24 mouse cellular contexts compared by ENCODE assay signal in genomic region chr2:132973346-132973745, GRCm38 (mm10). TPM values are rescaled to one million over a fixed set of nuclear protein-coding genes. Genes with fewer than 3 reads are reported as not detected.
DNase-seq lines count a peak whose midpoint lies in the region; ATAC-seq and TF ChIP-seq lines count a peak whose summit lies in the region.
"Had no signal": no experiment of that assay in that cellular context is flagged by ENCODE, and none has a peak within 500 bp of the region (broad histone marks: within the 10 kb centered on the region; RNA-seq: fewer than 3 reads in every experiment).

No protein-coding gene starts in this region.

- no peaks in the 10 kb centered on the region for H3K27me3 ChIP-seq in lung, embryonic 14.5 days (ENCODE audit: insufficient read depth, low read length)
- H3K27me3 ChIP-seq in intestine, embryonic 15.5 days (replicated peaks) = no peaks in the 10 kb centered on the region
- H3K27me3 ChIP-seq in intestine, postnatal 0 days (replicated peaks; ENCODE audit: control insufficient read depth, insufficient read depth, low read length) = no peaks in the 10 kb centered on the region
- no peaks in the 10 kb centered on the region for H3K27me3 ChIP-seq in thymus, adult 2 months (ENCODE audit: control insufficient read depth, insufficient read depth, low read length)
- H3K27me3 ChIP-seq: forebrain, embryonic 13.5 days; forebrain, embryonic 15.5 days; Patski had no signal

- DNase-seq in lung, embryonic 14.5 days = no peak
- no peak for DNase-seq in lung, postnatal 10 days
- DNase-seq in ES-CJ7 (ENCODE audit: low read depth, low spot score) = peak; percentile 7
- DNase-seq in urinary bladder, adult 2 months (ENCODE audit: low spot score) = no peak
- DNase-seq in thymus, adult 2 months = no peak
- DNase-seq: adrenal gland, adult 8-10 months; adrenal gland, postnatal 14 days; adrenal gland, postnatal 36 days; cerebellum, adult 11-12 months; cerebellum, adult 2 months; cerebellum, adult 9-10 months; cerebellum, postnatal 10 days; cerebellum, postnatal 25 days; forebrain, postnatal 0 days had no signal

- H3K36me3 ChIP-seq in lung, embryonic 14.5 days (ENCODE audit: insufficient read depth) = no peaks in the 10 kb centered on the region
- no peaks in the 10 kb centered on the region for H3K36me3 ChIP-seq in intestine, embryonic 15.5 days
- H3K36me3 ChIP-seq in intestine, postnatal 0 days (ENCODE audit: control insufficient read depth, insufficient read depth) = no peaks in the 10 kb centered on the region
- H3K36me3 ChIP-seq in thymus, adult 2 months (ENCODE audit: control insufficient read depth, insufficient read depth, low read length) = no peaks in the 10 kb centered on the region
- H3K36me3 ChIP-seq: forebrain, embryonic 15.5 days; G1E had no signal

- no peaks in the 10 kb centered on the region for H3K4me1 ChIP-seq in lung, embryonic 14.5 days (ENCODE audit: insufficient read depth)
- H3K4me1 ChIP-seq in intestine, embryonic 15.5 days (replicated peaks) = no peaks in the 10 kb centered on the region
- no peaks in the 10 kb centered on the region for H3K4me1 ChIP-seq in intestine, postnatal 0 days (replicated peaks; ENCODE audit: control insufficient read depth, insufficient read depth, low read length)
- H3K4me1 ChIP-seq in thymus, adult 2 months (replicated peaks; ENCODE audit: control insufficient read depth, insufficient read depth, low read length) = no peaks in the 10 kb centered on the region
- H3K4me1 ChIP-seq: forebrain, embryonic 13.5 days; forebrain, embryonic 15.5 days had no signal

- 81% methylated on average over 2 of the region's 2 CpGs for WGBS in lung, embryonic 14.5 days
- 76% methylated on average over 2 of the region's 2 CpGs for WGBS in intestine, embryonic 15.5 days
- whole genome bisulfite sequencing in intestine, postnatal 0 days = 80% methylated on average over 2 of the region's 2 CpGs
- WGBS in thymus, adult 2 months = 88% methylated on average over 2 of the region's 2 CpGs

- ATAC-seq in lung, embryonic 14.5 days (ENCODE audit: insufficient read depth) = peak; percentile 44; the same call in 1 of the 2 replicates
- ATAC-seq in intestine, embryonic 15.5 days = peak; percentile 47; the same call in 1 of the 2 replicates
- ATAC-seq in intestine, postnatal 0 days = peak; percentile 51; the same call in 1 of the 2 replicates
- ATAC-seq in megakaryocyte progenitor cell, adult 5-6 weeks (replicated peaks; ENCODE audit: poor library complexity) = no peak
- ATAC-seq: activated CD4-positive, CD25-positive, alpha-beta regulatory T cell, adult 4 months; forebrain, embryonic 13.5 days; forebrain, embryonic 15.5 days; forebrain, postnatal 0 days; Patski had no signal

- no peak overlapping the region for H3K27ac ChIP-seq in lung, embryonic 14.5 days (ENCODE audit: low read depth)
- no peak overlapping the region for H3K27ac ChIP-seq in intestine, embryonic 15.5 days
- H3K27ac ChIP-seq in intestine, postnatal 0 days (ENCODE audit: low read depth, low read length) = no peak overlapping the region
- H3K27ac ChIP-seq in thymus, adult 2 months (ENCODE audit: control insufficient read depth, insufficient read depth, low read length) = no peak overlapping the region
- H3K27ac ChIP-seq: forebrain, embryonic 13.5 days; forebrain, embryonic 15.5 days had no signal

- no peaks in the 10 kb centered on the region for H3K9me3 ChIP-seq in lung, embryonic 14.5 days (ENCODE audit: low read depth, low read length)
- H3K9me3 ChIP-seq in intestine, embryonic 15.5 days = no peaks in the 10 kb centered on the region
- H3K9me3 ChIP-seq in intestine, postnatal 0 days (ENCODE audit: control insufficient read depth) = no peaks in the 10 kb centered on the region
- H3K9me3 ChIP-seq: forebrain, embryonic 13.5 days; forebrain, embryonic 15.5 days; G1E had no signal

- no peak for TF ChIP-seq CTCF in lung, embryonic 14.5 days (IDR thresholded peaks at IDR 0.05; ENCODE audit: low read depth)
- TF ChIP-seq CTCF in intestine, postnatal 0 days (IDR thresholded peaks at IDR 0.05; ENCODE audit: low read depth) = peak; percentile 22; the same call in 1 of the 2 replicates
- TF ChIP-seq CTCF in thymus, adult 2 months (IDR thresholded peaks at IDR 0.05; ENCODE audit: borderline replicate concordance, control insufficient read depth, extremely low read depth, insufficient read depth, low read length, poor library complexity) = no peak

- no peak overlapping the region for H3K4me3 ChIP-seq in lung, embryonic 14.5 days (ENCODE audit: low read depth, low read length)
- no peak overlapping the region for H3K4me3 ChIP-seq in intestine, embryonic 15.5 days (replicated peaks)
- no peak overlapping the region for H3K4me3 ChIP-seq in intestine, postnatal 0 days (ENCODE audit: low read depth, low read length)
- H3K4me3 ChIP-seq in thymus, adult 2 months (ENCODE audit: control insufficient read depth, insufficient read depth, low read length) = no peak overlapping the region
- H3K4me3 ChIP-seq: forebrain, embryonic 13.5 days; forebrain, embryonic 15.5 days had no signal

- H3K4me2 ChIP-seq in lung, embryonic 14.5 days = no peak overlapping the region
- no peak overlapping the region for H3K4me2 ChIP-seq in intestine, embryonic 15.5 days (replicated peaks)
- H3K4me2 ChIP-seq in intestine, postnatal 0 days (replicated peaks; ENCODE audit: low read depth) = no peak overlapping the region
- H3K4me2 ChIP-seq: forebrain, embryonic 13.5 days; forebrain, embryonic 15.5 days had no signal

- no peak for TF ChIP-seq POLR2A in thymus, adult 2 months (IDR thresholded peaks at IDR 0.05; ENCODE audit: control insufficient read depth, extremely low read depth, insufficient read depth, low read length, poor library complexity)

- H3K9ac ChIP-seq in lung, embryonic 14.5 days = no peak overlapping the region
- no peak overlapping the region for H3K9ac ChIP-seq in intestine, embryonic 15.5 days
- H3K9ac ChIP-seq in intestine, postnatal 0 days (ENCODE audit: low read depth, low read length) = no peak overlapping the region
- H3K9ac ChIP-seq: forebrain, embryonic 13.5 days; forebrain, embryonic 15.5 days; forebrain, postnatal 0 days had no signal

RNA-seq across cellular contexts. Expression of gene Fermt1, which starts 27.6 kb away (rescaled TPM):
- polyA plus RNA-seq in lung, embryonic 14.5 days (2014; fragmentation: Nextera tagmentation; extraction: Ambion mirVana) = 4.6 and 5.4 TPM in 2 replicates
- polyA plus RNA-seq in intestine, embryonic 15.5 days (2015; fragmentation: Nextera tagmentation; extraction: Ambion mirVana) = 45.1 and 46.1 TPM in 2 replicates
- 69.7 and 77.5 TPM in 2 replicates for polyA plus RNA-seq in intestine, postnatal 0 days (2015; fragmentation: Nextera tagmentation; extraction: Ambion mirVana)
- total RNA-seq in megakaryocyte progenitor cell, adult 5-6 weeks (2015) = not detected in 2 replicates
- total RNA-seq in megakaryocyte progenitor cell, adult 5-6 weeks (2017) = not detected in 2 replicates
- 8.3 and 9.1 TPM in 2 replicates for polyA plus RNA-seq in urinary bladder, adult 2 months (2012; rRNA removed)
- 4.0 and 4.2 TPM in 2 replicates for polyA plus RNA-seq in thymus, adult 2 months (2012; rRNA removed)
- total RNA-seq: adrenal gland, adult 18-20 months; adrenal gland, adult 8-10 months; adrenal gland, postnatal 14 days; adrenal gland, postnatal 36 days; forebrain, postnatal 0 days had no signal
- polyA plus RNA-seq: activated CD4-positive, CD25-positive, alpha-beta regulatory T cell, adult 4 months; C2C12; cerebellum, adult 2 months; forebrain, embryonic 13.5 days; forebrain, embryonic 15.5 days; forebrain, postnatal 0 days; G1E had no signal
